Mouse (Mus musculus) liver, embryonic 14.5 days (tissue): ENCODE data around the gene Cpeb3. TPM values are rescaled to one million over a fixed set of nuclear protein-coding genes. Genes with fewer than 3 reads are reported as not detected.

Experiments
- ATAC-seq: fragments of 200-750 bp; cut with Nextera tagmentation; 2 replicates; pipeline ENCODE4 v1.8.0; 2017; ENCODE audit warnings: moderate number of reproducible peaks, mild to moderate bottlenecking, moderate library complexity; ENCODE audit not compliant: insufficient read depth
- DNase-seq, 3 experiments: peaks; one replicate each; pipeline ENCODE4 v3.0.0-alpha.2; 2012 to 2013; ENCODE audit warnings: low read depth in 3 of 3, low spot score in 3 of 3
- H3K27ac ChIP-seq: fragments of 300-500 bp; sonication (generic); 2 replicates; pipeline ENCODE4 v1.5.1; 2014; ENCODE audit warnings: moderate library complexity, mild to moderate bottlenecking, control low read depth, inconsistent platforms
- H3K27me3 ChIP-seq: fragments of 300-500 bp; sonication (generic); 2 replicates; pipeline ENCODE4 v1.6.1; 2014; ENCODE audit warnings: mild to moderate bottlenecking, low read length, moderate library complexity; ENCODE audit not compliant: control insufficient read depth, insufficient read depth
- H3K36me3 ChIP-seq: fragments of 300-500 bp; sonication (generic); replicated peaks from 2 replicates; pipeline ENCODE4 v1.6.1; 2014; ENCODE audit warnings: low read depth; ENCODE audit not compliant: control insufficient read depth, insufficient read depth
- H3K4me1 ChIP-seq, 2 experiments: fragments of 200-500 bp in 1 of 2; fragments of 300-500 bp in 1 of 2; sonication (generic) in 1 of 2; replicated peaks; 2 replicates each; pipeline ENCODE4 v1.6.1; 2012 to 2014; ENCODE audit warnings: antibody characterized with exemption in 1 of 2, inconsistent platforms in 1 of 2, low read length in 1 of 2; ENCODE audit not compliant: control insufficient read depth in 2 of 2, insufficient read depth in 2 of 2
- H3K4me2 ChIP-seq: fragments of 300-500 bp; sonication (generic); 2 replicates; pipeline ENCODE4 v1.6.1; 2014; ENCODE audit warnings: low read depth, mild to moderate bottlenecking, control low read depth, moderate library complexity
- H3K4me3 ChIP-seq, 2 experiments: fragments of 200-500 bp in 1 of 2; fragments of 300-500 bp in 1 of 2; sonication (generic) in 1 of 2; 2 replicates each; pipeline ENCODE4 v1.5.1; 2012 to 2014; ENCODE audit warnings: low read depth in 2 of 2, low read length in 2 of 2, mild to moderate bottlenecking in 2 of 2, control low read depth in 1 of 2, inconsistent platforms in 1 of 2, moderate library complexity in 1 of 2; ENCODE audit not compliant: insufficient read depth in 1 of 2
- H3K9ac ChIP-seq: fragments of 300-500 bp; sonication (generic); replicated peaks from 2 replicates; pipeline ENCODE4 v1.6.1; 2014; ENCODE audit warnings: mild to moderate bottlenecking, control low read depth, moderate library complexity
- H3K9me3 ChIP-seq: fragments of 300-500 bp; sonication (generic); 2 replicates; pipeline ENCODE4 v1.6.1; 2016; ENCODE audit warnings: low read length, mixed read lengths; ENCODE audit not compliant: control insufficient read depth
- CTCF ChIP-seq: IDR thresholded peaks from 2 replicates; pipeline ENCODE4 v1.5.1; 2016; ENCODE audit warnings: antibody characterized with exemption, low read depth, control low read depth
- EP300 ChIP-seq: IDR thresholded peaks from 2 replicates; pipeline ENCODE4 v1.6.1; 2016; ENCODE audit warnings: antibody characterized with exemption, low read depth
- WGBS: fragments of 180-500 bp; shearing (Covaris S2); extraction: QIAGEN DNeasy Blood & Tissue Kit; methylation state at CpG from one replicate; pipeline ENCODE4 v1.1.7; 2014; ENCODE audit not compliant: insufficient replicate concordance; 5-methylcytosine and 5-hydroxymethylcytosine counted together
- polyA plus RNA-seq, 2 experiments: library from polyadenylated mRNA; depleted of rRNA in 1 of 2; stranded (reverse) in 1 of 2; unstranded in 1 of 2; fragments of >200 nt; fragmentation: Nextera tagmentation in 1 of 2; extraction: Ambion mirVana in 1 of 2; gene quantifications; 2 replicates each; pipeline versions ENCODE4 v1.2.1 to v1.2.3; 2012 to 2014

Cpeb3 gene
- polyA plus RNA-seq, 2 experiments, result 1.9 to 2.4 TPM

DNA sequence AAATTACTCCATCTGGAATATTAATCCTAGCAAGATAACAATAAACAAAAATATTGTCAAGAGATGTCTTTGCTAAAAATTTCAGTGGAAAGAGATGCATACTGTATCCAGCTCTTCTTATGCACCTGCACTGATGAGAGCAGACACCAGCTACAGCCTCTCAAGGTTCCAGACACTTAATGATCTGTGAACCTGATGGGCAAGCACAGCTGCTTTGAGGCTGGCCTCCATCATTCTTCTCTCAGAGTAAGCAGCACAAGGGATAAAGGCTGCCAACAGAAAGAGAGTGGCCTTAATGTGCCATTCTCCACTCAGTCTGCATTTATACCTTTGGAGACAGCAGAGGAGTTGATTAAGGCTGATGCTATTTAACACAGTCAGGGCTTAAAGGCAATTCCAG is 167.5 kb downstream of the Cpeb3 start:
- no peaks in the 10 kb centered on the region for H3K36me3 ChIP-seq
- no peaks in the 10 kb centered on the region for H3K9me3 ChIP-seq
- no peaks in the 10 kb centered on the region for H3K27me3 ChIP-seq
- no peaks in the 10 kb centered on the region for H3K4me1 ChIP-seq
- DNase-seq, result no peak
- no peak for TF ChIP-seq EP300
- no peak for TF ChIP-seq CTCF
- H3K9ac ChIP-seq, result no peak overlapping the region
- ATAC-seq, result no peak
- H3K4me2 ChIP-seq, result no peak overlapping the region
- H3K4me3 ChIP-seq, result no peak overlapping the region
- H3K27ac ChIP-seq, result no peak overlapping the region

- H3K9ac ChIP-seq, result no peak overlapping the region
- TF ChIP-seq EP300 (no peak), CTCF (no peak)
- H3K4me2 ChIP-seq, result no peak overlapping the region
- H3K27ac ChIP-seq, result no peak overlapping the region
- H3K4me3 ChIP-seq, result no peak overlapping the region
- ATAC-seq (no peak), DNase-seq (no peak)
- H3K27me3 ChIP-seq, result no peaks in the 10 kb centered on the region
- 69% methylated on average over 2 of the region's 2 CpGs for WGBS
- H3K4me1 ChIP-seq, result no peaks in the 10 kb centered on the region
- H3K9me3 ChIP-seq, result no peaks in the 10 kb centered on the region
- no peaks in the 10 kb centered on the region for H3K36me3 ChIP-seq
Measured at GRCm38 (mm10) chr19:37032364-37032763, 176.0 kb downstream of the Cpeb3 start.

DNA sequence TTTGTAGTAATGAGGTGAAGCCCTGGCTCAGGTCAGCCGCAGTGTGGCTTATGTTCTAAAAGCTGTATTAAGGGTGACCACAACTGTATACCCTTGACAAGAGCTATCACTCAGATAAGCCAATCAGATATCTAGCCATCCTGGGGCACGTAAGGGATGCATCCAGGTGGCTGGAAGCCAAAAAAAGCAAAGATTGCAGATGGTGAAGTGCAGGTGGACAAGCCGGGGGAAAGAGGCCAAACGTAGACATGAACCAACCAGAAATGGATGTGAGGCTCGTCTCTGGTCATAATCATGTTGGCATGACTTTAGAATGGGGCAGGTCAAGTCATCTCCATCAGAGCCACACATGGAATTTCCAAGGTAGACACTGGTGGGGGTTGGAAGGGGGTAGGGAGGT is 177.0 kb downstream of the Cpeb3 start:
- H3K36me3 ChIP-seq, result no peaks in the 10 kb centered on the region
- no peak overlapping the region for H3K4me2 ChIP-seq
- DNase-seq (no peak), ATAC-seq (no peak)
- no peaks in the 10 kb centered on the region for H3K27me3 ChIP-seq
- H3K9me3 ChIP-seq, result no peaks in the 10 kb centered on the region
- no peak for TF ChIP-seq EP300
- no peak for TF ChIP-seq CTCF
- WGBS, result 68% methylated on average over 5 of the region's 5 CpGs
- no peaks in the 10 kb centered on the region for H3K4me1 ChIP-seq
- H3K4me3 ChIP-seq, result no peak overlapping the region
- no peak overlapping the region for H3K27ac ChIP-seq
- no peak overlapping the region for H3K9ac ChIP-seq

- H3K27me3 ChIP-seq, result no peaks in the 10 kb centered on the region
- 73% methylated on average over 6 of the region's 6 CpGs for WGBS
- no peak for ATAC-seq
Measured at GRCm38 (mm10) chr19:37029771-37030170, 178.6 kb downstream of the Cpeb3 start.

GRCm38 (mm10) chr19:37026408-37026807 is 182.0 kb downstream of the Cpeb3 start:
- DNase-seq (no peak), ATAC-seq (no peak)
- TF ChIP-seq CTCF (no peak), EP300 (no peak)
- Histone ChIP-seq H3K27ac (no peak overlapping the region), H3K9me3 (no peaks in the 10 kb centered on the region), H3K4me3 (no peak overlapping the region), H3K36me3 (no peaks in the 10 kb centered on the region), H3K9ac (no peak overlapping the region), H3K4me1 (no peaks in the 10 kb centered on the region), H3K4me2 (no peak overlapping the region), H3K27me3 (no peaks in the 10 kb centered on the region)
- WGBS, result 70% methylated on average over 11 of the region's 11 CpGs

More at GRCm38 (mm10) chr19:37029771-37030170, 178.6 kb downstream of the Cpeb3 start:
- H3K9ac ChIP-seq, result no peak overlapping the region
- no peak for DNase-seq
- no peak overlapping the region for H3K27ac ChIP-seq
- H3K9me3 ChIP-seq, result no peaks in the 10 kb centered on the region
- TF ChIP-seq EP300, result no peak
- TF ChIP-seq CTCF, result no peak
- H3K4me2 ChIP-seq, result no peak overlapping the region
- H3K4me3 ChIP-seq, result no peak overlapping the region
- H3K4me1 ChIP-seq, result no peaks in the 10 kb centered on the region
- no peaks in the 10 kb centered on the region for H3K36me3 ChIP-seq

DNA sequence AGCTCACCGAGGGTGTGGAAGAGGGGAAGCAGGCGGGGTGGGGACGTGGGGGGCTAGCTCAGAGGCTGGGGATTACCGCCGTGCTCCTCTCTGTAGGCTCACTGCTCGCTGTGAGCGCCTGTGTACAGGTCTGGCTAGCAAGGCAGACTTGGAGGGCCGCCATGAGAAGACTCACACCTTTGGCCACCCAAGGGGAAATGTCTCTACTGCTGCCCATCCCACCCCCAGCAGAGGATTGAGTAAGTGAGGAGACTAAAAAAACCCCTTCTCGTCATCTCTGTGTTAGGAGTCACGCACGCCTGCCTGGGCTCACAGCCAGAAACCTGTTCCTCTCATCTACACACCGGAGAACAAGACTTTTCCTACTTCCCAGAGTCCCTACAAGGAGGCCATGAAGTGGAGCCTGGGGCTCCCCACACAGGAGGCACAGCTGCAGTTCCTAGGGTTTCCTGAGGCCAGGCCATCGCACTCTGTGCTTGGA is 182.5 kb downstream of the Cpeb3 start:
- Histone ChIP-seq H3K4me2 (no peak overlapping the region), H3K36me3 (no peaks in the 10 kb centered on the region), H3K27ac (no peak overlapping the region), H3K27me3 (no peaks in the 10 kb centered on the region), H3K4me1 (no peaks in the 10 kb centered on the region), H3K9me3 (no peaks in the 10 kb centered on the region), H3K9ac (no peak overlapping the region), H3K4me3 (no peak overlapping the region)
- ATAC-seq, result no peak
- TF ChIP-seq EP300 (no peak), CTCF (no peak)
- no peak for DNase-seq
- WGBS, result 77% methylated on average over 13 of the region's 13 CpGs
